Mouse (Mus musculus) lung, adult 2 months (tissue): Measurements from ENCODE around the gene Iffo1.

Source experiments
- CTCF ChIP-seq: fragments of 200-500 bp; IDR thresholded peaks from 2 replicates; pipeline ENCODE4 v1.5.1; 2011; ENCODE audit warnings: mild to moderate bottlenecking, low read length, control low read depth; ENCODE audit not compliant: insufficient read depth
- POLR2A ChIP-seq: fragments of 200-500 bp; IDR thresholded peaks from 2 replicates; pipeline ENCODE4 v1.6.1; 2011; ENCODE audit warnings: low read depth, mild to moderate bottlenecking, control low read depth, low read length, borderline replicate concordance; ENCODE audit errors: extremely low read depth

GRCm38 (mm10) chr6:125156903-125157614, 12.0 kb downstream of the Iffo1 start:
- TF ChIP-seq CTCF: no peak
- no peak for TF ChIP-seq POLR2A
